Mouse (Mus musculus): ENCODE measurements at regions not wholly inside any gene's neighbourhood (a gene's known extent, or its start where the extent isn't known, plus 50 kb on each side); places are given as distances from the start of the nearest gene placed in this dataset.
A peak's percentile ranks its signal among the peaks of the same experiment; 100 is the strongest.

DNA sequence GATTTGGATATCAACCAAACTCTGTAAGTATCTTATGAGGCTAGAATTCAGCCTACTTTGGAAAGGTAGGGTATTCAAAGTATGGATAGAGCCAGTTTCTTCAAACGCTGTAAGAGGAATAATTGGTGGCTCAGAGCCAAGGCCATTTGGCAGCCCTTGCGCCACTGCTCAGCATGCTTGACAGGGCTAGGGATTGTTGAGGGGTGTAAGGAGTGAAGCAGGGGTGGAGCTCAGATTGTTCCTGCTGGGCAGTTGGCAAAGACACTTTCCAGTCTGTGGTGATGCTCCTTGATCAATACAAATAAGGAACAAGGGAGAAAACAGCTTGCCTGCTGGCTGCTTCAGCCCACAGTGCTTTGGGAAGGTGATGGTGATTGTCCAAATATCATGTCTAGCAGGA, 181.9 kb downstream of the Kcna5 start:
- peak in 1 of 2 experiments; percentile 31 for DNase-seq

- no peak for DNase-seq
Measured at GRCm38 (mm10) chr6:126350476-126350875, 183.8 kb upstream of the Ntf3 start.

GRCm38 (mm10) chr6:126349905-126350304, 183.2 kb upstream of the Ntf3 start:
- DNase-seq: no peak

DNA sequence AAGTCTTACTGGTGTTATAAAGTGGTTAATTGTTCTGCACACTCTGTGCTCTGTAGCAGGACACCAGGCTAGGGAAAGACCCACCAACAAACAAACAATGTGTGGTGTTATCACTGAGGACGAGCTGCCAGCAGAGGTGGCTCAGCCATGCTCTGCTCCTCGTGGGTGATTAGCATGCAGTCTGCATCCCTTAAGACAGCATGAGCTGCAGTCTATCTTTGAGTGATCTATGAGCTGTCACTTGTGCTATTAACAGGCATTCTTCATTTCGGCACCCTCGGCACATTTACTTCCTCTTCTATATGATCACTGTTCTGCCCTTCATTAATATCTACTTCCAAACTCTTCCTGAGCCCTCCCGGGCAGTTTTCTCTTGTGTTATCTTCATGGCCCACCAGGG, 178.5 kb upstream of the Ntf3 start:
- no peak for DNase-seq

GRCm38 (mm10) chr6:126340098-126340610, 173.4 kb upstream of the Ntf3 start:
- DNase-seq: no peak

- no peak for DNase-seq
Measured at GRCm38 (mm10) chr6:126337711-126338110, 171.0 kb upstream of the Ntf3 start.

- no peak for DNase-seq
Measured at GRCm38 (mm10) chr6:126334258-126334657, 167.5 kb upstream of the Ntf3 start.

- DNase-seq: no peak
Measured at GRCm38 (mm10) chr6:126327187-126327586, 160.5 kb upstream of the Ntf3 start.

GRCm38 (mm10) chr6:126318523-126318922, 151.8 kb upstream of the Ntf3 start:
- no peak for DNase-seq

DNA sequence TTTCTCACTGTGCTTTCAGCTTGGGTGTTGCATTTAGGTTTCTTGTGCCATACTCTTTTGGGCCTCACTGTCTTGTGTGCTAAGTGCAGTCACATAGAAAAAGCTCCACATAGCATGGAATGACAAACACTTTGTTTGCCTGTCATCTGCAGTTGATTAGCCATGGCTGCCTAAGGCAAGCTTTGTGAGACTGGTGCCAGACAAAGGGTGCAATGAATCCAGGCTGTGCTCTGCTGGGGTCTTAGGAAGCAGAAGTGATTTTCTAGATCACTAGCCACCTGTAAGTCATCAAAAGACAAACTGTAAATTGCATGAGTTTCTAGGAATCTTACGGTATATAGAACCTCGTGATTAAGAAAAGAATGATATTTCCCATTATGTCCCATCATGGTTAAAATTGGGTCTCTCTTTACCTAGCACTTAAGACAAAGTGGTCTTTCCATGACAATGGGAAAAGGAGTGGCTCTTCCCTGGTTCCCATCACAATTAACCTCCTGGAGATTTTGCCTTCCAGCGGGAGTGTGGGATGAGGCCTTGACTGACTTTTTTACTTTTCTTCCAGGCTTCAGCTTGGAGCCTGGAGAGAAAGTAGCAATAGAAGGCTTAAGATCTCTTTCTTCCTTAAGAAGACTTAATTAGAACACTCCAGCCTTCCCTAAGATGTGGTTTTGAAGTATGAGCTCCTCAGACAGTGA, 144.2 kb upstream of the Ntf3 start:
- no peak for DNase-seq

DNA sequence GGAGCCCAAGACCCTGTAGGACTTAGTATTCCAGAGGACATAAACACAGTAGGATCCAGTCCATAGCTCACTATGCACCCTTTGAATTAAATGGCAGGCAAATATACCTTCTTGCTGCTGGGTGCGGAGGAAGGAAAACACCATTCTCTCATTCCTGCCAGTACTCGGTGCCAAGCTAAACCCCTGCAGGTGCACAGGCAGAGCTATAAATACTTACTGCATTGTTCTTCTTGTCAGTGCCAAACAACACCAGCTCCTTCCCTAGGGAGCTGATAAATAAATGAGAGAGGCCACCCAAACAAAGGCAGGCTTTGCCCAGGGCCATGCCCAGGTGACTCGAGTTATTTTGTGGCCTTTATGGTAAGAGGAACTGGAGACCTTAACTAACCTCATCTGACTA, 136.4 kb upstream of the Ntf3 start:
- no peak for DNase-seq

- no peak for DNase-seq
Measured at GRCm38 (mm10) chr6:126291581-126291980, 124.9 kb upstream of the Ntf3 start.

DNA sequence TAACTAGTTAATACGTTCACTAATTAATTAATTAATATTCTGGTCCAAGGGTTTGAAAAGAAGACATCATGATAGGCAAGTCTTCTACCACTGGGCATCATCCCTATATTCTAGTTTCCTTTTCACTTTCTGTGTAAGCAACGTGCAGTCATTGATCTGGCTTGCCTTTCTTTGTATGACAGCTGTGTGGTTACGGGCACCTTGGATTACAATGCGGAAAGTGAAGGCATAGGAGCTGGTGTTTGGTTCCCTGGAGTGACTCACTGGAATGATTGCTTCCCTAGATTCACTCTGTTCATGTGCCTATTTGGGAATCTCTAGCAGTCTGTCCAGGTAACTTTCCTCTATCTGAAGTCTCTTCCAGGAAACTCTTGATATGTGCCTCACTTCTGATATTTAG, 120.5 kb upstream of the Ntf3 start:
- DNase-seq: no peak

DNA sequence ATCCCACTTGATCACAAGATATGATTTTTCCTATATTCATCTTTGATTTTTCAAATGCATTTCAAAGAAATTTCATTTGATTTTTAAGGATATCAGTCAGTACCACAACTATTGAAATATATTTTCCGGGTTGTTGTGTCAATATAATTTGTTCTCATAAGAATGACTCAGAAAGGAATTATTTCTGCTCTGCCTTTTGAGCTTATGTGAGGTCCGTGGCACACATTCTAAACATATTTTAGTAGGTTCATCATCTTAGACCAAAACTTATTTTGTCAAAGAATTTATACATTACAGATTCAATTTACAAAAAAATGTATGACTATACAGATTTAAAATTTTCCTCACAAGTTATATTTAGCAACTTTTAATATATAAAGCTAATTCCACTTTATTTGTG, 119.5 kb upstream of the Ntf3 start:
- no peak for DNase-seq

GRCm38 (mm10) chr6:126284409-126284808, 117.7 kb upstream of the Ntf3 start:
- DNase-seq: no peak

DNA sequence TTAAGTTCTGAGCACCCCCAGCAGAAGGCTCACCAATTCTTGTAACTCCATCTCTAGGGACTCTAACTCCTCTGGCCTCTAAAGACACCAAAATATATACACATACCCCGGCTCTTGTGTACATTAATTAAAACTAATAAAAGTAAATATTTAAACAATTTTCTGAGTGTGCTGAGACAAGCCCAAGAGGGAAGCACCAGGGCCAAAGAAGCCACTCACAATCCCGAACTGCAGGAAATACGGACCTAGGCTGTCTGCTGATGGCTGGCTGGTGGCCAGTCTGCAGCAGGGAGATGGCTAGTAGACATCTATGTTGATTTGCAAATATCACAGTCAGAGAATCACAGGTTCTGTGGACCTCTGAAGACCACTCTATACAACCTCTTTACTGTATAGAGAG, 113.6 kb upstream of the Ntf3 start:
- peak in 1 of 2 experiments; percentile 38 for DNase-seq

DNA sequence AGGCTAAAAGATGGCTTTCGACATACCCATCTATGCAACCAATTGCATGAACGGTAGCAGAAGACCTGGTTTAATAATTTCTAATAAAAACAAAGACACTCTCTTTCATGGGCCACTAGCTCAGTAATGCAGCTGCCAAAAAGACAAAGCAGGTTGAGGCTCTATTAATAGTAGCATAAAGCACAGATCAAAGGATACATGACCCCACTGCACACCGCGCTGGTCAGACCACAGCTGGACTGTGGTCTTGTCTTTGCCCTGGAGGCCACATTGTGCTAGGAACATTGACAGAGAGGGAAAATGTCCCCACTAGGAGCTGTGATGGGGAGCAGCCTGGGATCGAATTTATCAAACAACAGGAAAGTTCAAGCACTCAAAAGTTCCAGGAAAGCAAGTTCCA, 79.3 kb upstream of the Ntf3 start:
- DNase-seq: no peak

DNA sequence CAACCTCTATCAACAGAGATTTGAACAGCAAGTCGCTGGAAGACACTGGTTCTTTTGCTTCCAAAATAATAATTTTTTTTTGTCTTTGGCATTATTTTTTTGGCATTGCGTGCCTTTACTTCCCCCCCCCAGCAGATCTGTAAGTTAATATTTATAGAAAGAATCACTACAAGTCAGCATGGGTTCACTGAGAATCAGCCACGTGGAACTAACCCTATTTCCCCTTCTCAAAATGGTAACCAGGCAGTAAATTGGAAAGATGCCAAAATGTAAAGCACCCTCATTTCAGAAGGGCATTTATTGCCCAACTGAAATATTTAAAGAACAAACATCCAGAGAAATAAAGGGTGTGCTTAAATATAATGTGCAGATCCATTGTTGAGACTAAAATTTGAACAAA, 78.7 kb upstream of the Ntf3 start:
- no peak for DNase-seq

DNA sequence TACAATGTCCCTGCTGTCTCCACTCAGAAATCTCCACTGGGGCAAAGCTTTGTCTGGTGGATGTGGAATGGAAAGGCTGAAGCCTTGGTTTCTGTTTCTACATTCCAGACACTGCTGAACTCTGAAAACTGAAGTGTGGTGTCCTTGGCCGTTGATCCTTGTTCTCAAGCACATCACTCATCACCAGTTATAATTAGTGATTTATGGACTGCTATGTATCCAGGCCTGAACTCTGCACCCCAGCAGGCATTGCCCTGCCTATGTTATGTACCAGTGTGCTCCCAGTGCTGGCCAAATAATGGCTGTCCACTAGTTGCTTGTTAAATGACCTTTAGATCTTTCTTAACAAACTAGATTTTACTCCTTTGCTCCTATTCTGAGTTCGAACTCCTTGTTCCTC, 75.6 kb upstream of the Ntf3 start:
- DNase-seq: no peak

GRCm38 (mm10) chr6:126240256-126240655, 73.5 kb upstream of the Ntf3 start:
- DNase-seq: no peak
